Mouse (Mus musculus) lung, adult 2 months (tissue): ENCODE results near the gene Dydc2.

ENCODE experiments used
- CTCF ChIP-seq: fragments of 200-500 bp; IDR thresholded peaks from 2 replicates; pipeline ENCODE4 v1.5.1; 2011; ENCODE audit warnings: mild to moderate bottlenecking, low read length, control low read depth; ENCODE audit not compliant: insufficient read depth
- POLR2A ChIP-seq: fragments of 200-500 bp; IDR thresholded peaks from 2 replicates; pipeline ENCODE4 v1.6.1; 2011; ENCODE audit warnings: low read depth, mild to moderate bottlenecking, control low read depth, low read length, borderline replicate concordance; ENCODE audit errors: extremely low read depth

DNA sequence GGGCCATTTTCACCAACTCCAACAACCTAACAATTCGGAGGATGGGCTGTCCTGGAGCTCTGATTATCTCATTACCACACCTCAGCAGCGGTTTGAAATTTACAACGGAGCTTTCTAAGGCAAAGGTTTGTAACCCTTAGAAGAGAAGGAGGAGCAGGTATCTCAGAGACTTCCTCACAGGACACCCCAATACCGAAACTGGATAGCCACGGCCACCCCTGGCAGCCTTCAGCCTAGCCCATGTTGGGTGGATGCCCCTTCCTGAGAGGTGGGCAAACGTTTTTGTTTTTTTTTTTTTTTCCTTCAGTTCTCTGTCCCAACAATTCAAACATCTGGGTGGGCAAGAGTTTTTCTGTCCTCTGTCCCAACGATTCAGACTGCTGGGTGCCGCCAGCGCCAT, 55.9 kb downstream of the Dydc2 start:
- TF ChIP-seq CTCF (no peak), POLR2A (no peak)
